Mouse (Mus musculus) lung, adult 2 months (tissue): Measurements from ENCODE around the gene Arih2. TPM values are rescaled to one million over a fixed set of nuclear protein-coding genes. Genes with fewer than 3 reads are reported as not detected.

ENCODE experiments used
- DNase-seq: peaks from one replicate; pipeline ENCODE4 v3.0.0; 2022
- H3K4me1 ChIP-seq: fragments of 200-500 bp; 2 replicates; pipeline ENCODE4 v1.6.1; 2011; ENCODE audit warnings: low read length; ENCODE audit not compliant: control insufficient read depth, insufficient read depth
- H3K4me3 ChIP-seq: fragments of 200-500 bp; replicated peaks from 2 replicates; pipeline ENCODE3; 2011; ENCODE audit warnings: low read depth, mild to moderate bottlenecking, control low read depth, low read length; ENCODE audit errors: extremely low read depth
- CTCF ChIP-seq: fragments of 200-500 bp; IDR thresholded peaks from 2 replicates; pipeline ENCODE4 v1.5.1; 2011; ENCODE audit warnings: mild to moderate bottlenecking, low read length, control low read depth; ENCODE audit not compliant: insufficient read depth
- POLR2A ChIP-seq: fragments of 200-500 bp; IDR thresholded peaks from 2 replicates; pipeline ENCODE4 v1.6.1; 2011; ENCODE audit warnings: low read depth, mild to moderate bottlenecking, control low read depth, low read length, borderline replicate concordance; ENCODE audit errors: extremely low read depth
- WGBS: fragments of 180-500 bp; shearing (Covaris S2); methylation state at CpG from one replicate; pipeline ENCODE4 v1.1.7; 2018; 5-methylcytosine and 5-hydroxymethylcytosine counted together
- polyA plus RNA-seq: library from polyadenylated mRNA; depleted of rRNA; stranded (reverse); fragments of >200 nt; gene quantifications from 2 replicates; pipeline ENCODE4 v1.2.3, GENCODE M21; 2012; rRNA removed

The Arih2 gene
- polyA plus RNA-seq, result 24.6 and 35.4 TPM in 2 replicates

- H3K4me1 ChIP-seq, result peaks cover 11% of the 10 kb centered on the region
- peak; percentile 92 for DNase-seq
- no peak for TF ChIP-seq CTCF
- TF ChIP-seq POLR2A, result peak; percentile 96
- under 1% methylated on average over 112 of the region's 112 CpGs for WGBS
- peak within 1 kb of the TSS; percentile 71 for H3K4me3 ChIP-seq
Observed at GRCm38 (mm10) chr9:108648611-108649560, at the start of gene Arih2. Arih2 (minus strand) TSS chr9:108649386.

GRCm38 (mm10) chr9:108694533-108694932 lies 45.3 kb upstream of the Arih2 start:
- Histone ChIP-seq H3K4me1 (peaks cover 14% of the 10 kb centered on the region), H3K4me3 (no peak overlapping the region)
- WGBS, result 85% methylated on average over 1 of the region's 1 CpGs
- DNase-seq, result no peak
- no peak for TF ChIP-seq CTCF
- no peak for TF ChIP-seq POLR2A

GRCm38 (mm10) chr9:108693946-108694345 lies 44.8 kb upstream of the Arih2 start:
- Histone ChIP-seq H3K4me3 (no peak overlapping the region), H3K4me1 (peaks cover 14% of the 10 kb centered on the region)
- 64% methylated on average over 4 of the region's 4 CpGs for WGBS
- TF ChIP-seq CTCF (no peak), POLR2A (no peak)
- DNase-seq, result no peak

- TF ChIP-seq POLR2A (no peak), CTCF (0 out of 2 replicates have a peak, but pooled peaks have one; percentile 11)
- peaks cover 14% of the 10 kb centered on the region for H3K4me1 ChIP-seq
- DNase-seq, result peak; percentile 70
- H3K4me3 ChIP-seq, result peak overlapping the region; percentile 64
- under 1% methylated on average over 92 of the region's 92 CpGs for WGBS
Observed at GRCm38 (mm10) chr9:108692226-108693041, 43.2 kb upstream of the Arih2 start.

GRCm38 (mm10) chr9:108691846-108692225 lies 42.6 kb upstream of the Arih2 start:
- peak overlapping the region; percentile 64 for H3K4me3 ChIP-seq
- peak; percentile 86 for DNase-seq
- WGBS, result under 1% methylated on average over 42 of the region's 42 CpGs
- TF ChIP-seq CTCF (no peak), POLR2A (peak; percentile 61; the same call in 1 of the 2 replicates)
- peaks cover 14% of the 10 kb centered on the region for H3K4me1 ChIP-seq

- 61% methylated on average over 8 of the region's 8 CpGs for WGBS
- Histone ChIP-seq H3K4me3 (peak overlapping the region; percentile 59), H3K4me1 (peaks cover 14% of the 10 kb centered on the region)
- DNase-seq, result no peak
- no peak for TF ChIP-seq CTCF
- TF ChIP-seq POLR2A, result no peak
Observed at GRCm38 (mm10) chr9:108691371-108691770, 42.2 kb upstream of the Arih2 start.

GRCm38 (mm10) chr9:108690914-108691313 lies 41.7 kb upstream of the Arih2 start:
- WGBS, result 91% methylated on average over 6 of the region's 6 CpGs
- TF ChIP-seq CTCF, result no peak
- TF ChIP-seq POLR2A, result no peak
- H3K4me1 ChIP-seq, result peaks cover 14% of the 10 kb centered on the region
- DNase-seq, result no peak
- H3K4me3 ChIP-seq, result no peak overlapping the region

GRCm38 (mm10) chr9:108689993-108690392 lies 40.8 kb upstream of the Arih2 start:
- DNase-seq, result no peak
- WGBS, result 73% methylated on average over 1 of the region's 1 CpGs
- TF ChIP-seq CTCF (no peak), POLR2A (no peak)
- H3K4me3 ChIP-seq, result no peak overlapping the region
- H3K4me1 ChIP-seq, result peaks cover 14% of the 10 kb centered on the region

- H3K4me3 ChIP-seq, result no peak within 1 kb of the TSS
- DNase-seq, result no peak
- TF ChIP-seq POLR2A (no peak), CTCF (no peak)
- 100% methylated on average over 1 of the region's 1 CpGs for WGBS
- peaks cover 10% of the 10 kb centered on the region for H3K4me1 ChIP-seq
Observed at GRCm38 (mm10) chr9:108689106-108689505, 39.9 kb upstream of the Arih2 start, which contains the start of gene Prkar2a. Prkar2a (plus strand) TSS chr9:108689314.
